Mouse (Mus musculus) liver, postnatal 0 days (tissue): Measurements from ENCODE around the gene Dclre1c. TPM values are rescaled to one million over a fixed set of nuclear protein-coding genes. Genes with fewer than 3 reads are reported as not detected.

Experiments
- ATAC-seq: fragments of 200-750 bp; cut with Nextera tagmentation; 2 replicates; pipeline ENCODE4 v1.8.0; 2017; ENCODE audit warnings: mild to moderate bottlenecking, moderate library complexity
- DNase-seq: peaks from one replicate; pipeline ENCODE4 v3.0.0-alpha.2; 2016
- H3K27ac ChIP-seq: fragments of 300-500 bp; sonication (generic); 2 replicates; pipeline ENCODE4 v1.5.1; 2014; ENCODE audit warnings: antibody characterized with exemption, moderate library complexity, mild to moderate bottlenecking, low read depth
- H3K27me3 ChIP-seq: fragments of 300-500 bp; sonication (generic); 2 replicates; pipeline ENCODE4 v1.6.1; 2014; ENCODE audit warnings: low read length, control low read depth, mixed read lengths; ENCODE audit not compliant: insufficient read depth
- H3K36me3 ChIP-seq: fragments of 300-500 bp; sonication (generic); replicated peaks from 2 replicates; pipeline ENCODE4 v1.6.1; 2014; ENCODE audit warnings: mild to moderate bottlenecking, control low read depth, low read length, moderate library complexity, mixed read lengths; ENCODE audit not compliant: insufficient read depth
- H3K4me1 ChIP-seq: fragments of 300-500 bp; sonication (generic); 2 replicates; pipeline ENCODE4 v1.6.1; 2014; ENCODE audit warnings: antibody characterized with exemption, mild to moderate bottlenecking, control low read depth; ENCODE audit not compliant: insufficient read depth
- H3K4me2 ChIP-seq: fragments of 300-500 bp; sonication (generic); 2 replicates; pipeline ENCODE4 v1.6.1; 2014; ENCODE audit warnings: low read depth, mild to moderate bottlenecking, low read length, moderate library complexity, mixed read lengths
- H3K4me3 ChIP-seq: fragments of 300-500 bp; sonication (generic); 2 replicates; pipeline ENCODE4 v1.5.1; 2014; ENCODE audit warnings: low read depth, low read length
- H3K9ac ChIP-seq: fragments of 300-500 bp; sonication (generic); replicated peaks from 2 replicates; pipeline ENCODE4 v1.6.1; 2014; ENCODE audit warnings: mild to moderate bottlenecking, moderate library complexity
- H3K9me3 ChIP-seq: fragments of 300-500 bp; sonication (generic); 2 replicates; pipeline ENCODE4 v1.6.1; 2016; ENCODE audit warnings: mild to moderate bottlenecking, control low read depth, low read length, mixed read lengths
- CTCF ChIP-seq: sonication (generic); IDR thresholded peaks from 2 replicates; pipeline ENCODE4 v1.5.1; 2016; ENCODE audit warnings: antibody characterized with exemption, low read depth
- EP300 ChIP-seq: IDR thresholded peaks from 2 replicates; pipeline ENCODE4 v1.6.1; 2016; ENCODE audit warnings: antibody characterized with exemption, low read depth, mild to moderate bottlenecking
- WGBS: fragments of 180-500 bp; shearing (Covaris S2); extraction: QIAGEN DNeasy Blood & Tissue Kit; methylation state at CpG from one replicate; pipeline ENCODE4 v1.1.7; 2014; ENCODE audit not compliant: insufficient replicate concordance; 5-methylcytosine and 5-hydroxymethylcytosine counted together
- polyA plus RNA-seq: library from polyadenylated mRNA; unstranded; fragments of >200 nt; fragmentation: Nextera tagmentation; extraction: Ambion mirVana; gene quantifications from 2 replicates; pipeline ENCODE4 v1.2.1, GENCODE M21; 2015

Dclre1c gene
- polyA plus RNA-seq, 1 experiment from 2014 or later: 3.0 TPM

DNA sequence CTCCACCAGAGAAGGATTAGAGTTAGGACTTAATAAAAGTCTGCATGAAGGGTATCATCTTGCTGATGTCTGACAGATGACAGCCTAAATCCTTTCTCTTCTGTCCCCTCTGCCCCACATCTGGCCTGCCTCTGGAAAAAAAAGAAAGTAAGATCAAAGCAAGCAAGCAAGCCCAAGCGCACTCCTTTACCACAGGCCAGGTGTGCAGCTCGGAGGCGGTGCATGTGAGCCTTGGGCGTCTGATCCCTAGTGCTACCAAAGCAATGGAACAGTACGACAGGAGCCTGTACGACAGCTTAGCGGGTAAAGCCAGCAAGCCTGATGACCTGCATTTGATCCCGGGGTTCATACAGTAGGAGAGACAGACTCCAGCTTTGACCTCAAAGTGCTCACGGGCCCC lies 7.0 kb downstream of the Dclre1c start:
- 83% methylated on average over 9 of the region's 9 CpGs for WGBS

GRCm38 (mm10) chr2:3435369-3436061 lies 11.6 kb downstream of the Dclre1c start:
- Histone ChIP-seq H3K9ac (no peak overlapping the region), H3K36me3 (peaks cover 29% of the 10 kb centered on the region), H3K9me3 (no peaks in the 10 kb centered on the region), H3K4me2 (no peak overlapping the region), H3K4me1 (no peaks in the 10 kb centered on the region), H3K4me3 (no peak overlapping the region), H3K27me3 (no peaks in the 10 kb centered on the region), H3K27ac (no peak overlapping the region)
- 77% methylated on average over 6 of the region's 6 CpGs for WGBS
- no peak for DNase-seq
- no peak for ATAC-seq
- TF ChIP-seq CTCF: no peak

More for the DNA sequence above, 7.0 kb downstream of the Dclre1c start:
- Histone ChIP-seq H3K36me3 (peaks cover 18% of the 10 kb centered on the region; the same call in 1 of the 2 replicates), H3K9ac (no peak overlapping the region), H3K4me3 (no peak overlapping the region), H3K27ac (no peak overlapping the region), H3K9me3 (no peaks in the 10 kb centered on the region), H3K4me1 (no peaks in the 10 kb centered on the region), H3K4me2 (no peak overlapping the region), H3K27me3 (no peaks in the 10 kb centered on the region)
- no peak for DNase-seq
- no peak for ATAC-seq
- TF ChIP-seq CTCF: no peak
- no peak for TF ChIP-seq EP300

GRCm38 (mm10) chr2:3437956-3438355 lies 14.0 kb downstream of the Dclre1c start:
- Histone ChIP-seq H3K27ac (no peak overlapping the region), H3K27me3 (no peaks in the 10 kb centered on the region), H3K9ac (no peak overlapping the region), H3K4me2 (no peak overlapping the region), H3K4me1 (no peaks in the 10 kb centered on the region), H3K36me3 (peaks cover 41% of the 10 kb centered on the region), H3K4me3 (no peak overlapping the region), H3K9me3 (no peaks in the 10 kb centered on the region)
- TF ChIP-seq EP300 (no peak), CTCF (no peak)
- DNase-seq (no peak), ATAC-seq (no peak)
- 79% methylated on average over 7 of the region's 7 CpGs for WGBS

DNA sequence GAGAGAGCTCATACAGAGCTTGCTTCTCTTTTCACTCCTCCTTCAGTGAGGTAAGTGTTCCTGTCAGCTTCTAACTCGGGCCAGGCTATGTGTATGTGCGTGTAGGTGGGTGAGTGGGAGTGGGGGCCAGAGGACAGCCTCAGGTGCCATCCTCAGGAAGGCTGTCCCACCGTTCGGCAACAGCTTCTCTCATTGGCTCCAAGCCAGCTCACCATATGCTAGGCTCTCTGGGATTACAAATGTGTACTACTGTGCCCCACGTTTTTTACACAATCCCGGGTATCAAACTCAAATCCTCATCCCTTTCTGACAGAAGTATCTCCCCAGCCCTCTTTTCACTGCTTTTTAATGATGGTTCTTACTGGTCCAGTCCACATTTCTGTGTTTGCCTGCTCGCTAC lies 20.3 kb downstream of the Dclre1c start:
- DNase-seq: no peak
- H3K27ac ChIP-seq: no peak overlapping the region
- TF ChIP-seq CTCF (no peak), EP300 (no peak)

GRCm38 (mm10) chr2:3445984-3446383 lies 22.1 kb downstream of the Dclre1c start:
- peaks cover 51% of the 10 kb centered on the region for H3K36me3 ChIP-seq
- no peaks in the 10 kb centered on the region for H3K27me3 ChIP-seq
- H3K4me2 ChIP-seq: no peak overlapping the region
- no peak overlapping the region for H3K4me3 ChIP-seq
- H3K4me1 ChIP-seq: no peaks in the 10 kb centered on the region
- DNase-seq (no peak), ATAC-seq (no peak)
- no peaks in the 10 kb centered on the region for H3K9me3 ChIP-seq
- H3K9ac ChIP-seq: no peak overlapping the region
- H3K27ac ChIP-seq: no peak overlapping the region
- WGBS: 83% methylated on average over 4 of the region's 4 CpGs
- no peak for TF ChIP-seq CTCF
- no peak for TF ChIP-seq EP300

More for the DNA sequence above, 20.3 kb downstream of the Dclre1c start:
- H3K27me3 ChIP-seq: no peaks in the 10 kb centered on the region
- no peak for ATAC-seq
- 80% methylated on average over 7 of the region's 7 CpGs for WGBS
- peaks cover 51% of the 10 kb centered on the region for H3K36me3 ChIP-seq
- H3K9ac ChIP-seq: no peak overlapping the region
- H3K9me3 ChIP-seq: no peaks in the 10 kb centered on the region
- no peak overlapping the region for H3K4me3 ChIP-seq
- H3K4me2 ChIP-seq: no peak overlapping the region
- no peaks in the 10 kb centered on the region for H3K4me1 ChIP-seq

GRCm38 (mm10) chr2:3449431-3449830 lies 25.5 kb downstream of the Dclre1c start:
- TF ChIP-seq EP300 (no peak), CTCF (no peak)
- H3K4me1 ChIP-seq: no peaks in the 10 kb centered on the region
- no peak overlapping the region for H3K4me2 ChIP-seq
- H3K27me3 ChIP-seq: no peaks in the 10 kb centered on the region
- 65% methylated on average over 2 of the region's 2 CpGs for WGBS
- ATAC-seq: no peak
- no peak overlapping the region for H3K27ac ChIP-seq
- DNase-seq: no peak
- no peak overlapping the region for H3K4me3 ChIP-seq
- H3K9me3 ChIP-seq: no peaks in the 10 kb centered on the region
- no peak overlapping the region for H3K9ac ChIP-seq
- H3K36me3 ChIP-seq: peaks cover 51% of the 10 kb centered on the region
